Mouse (Mus musculus): ENCODE data around the gene Pkp1. TPM values are rescaled to one million over a fixed set of nuclear protein-coding genes. Genes with fewer than 3 reads are reported as not detected.

Gene Pkp1
- polyA plus RNA-seq, 1 experiment from 2014 or later = 0.11 TPM

GRCm38 (mm10) chr1:135944526-135945259 lies 25.7 kb upstream of the Pkp1 start:
- Histone ChIP-seq H3K4me2 (ENCODE audit: low read depth, low read length, severe bottlenecking) (no peak overlapping the region), H3K9ac (ENCODE audit: low read length) (no peak overlapping the region), H3K36me3 (ENCODE audit: control insufficient read depth, insufficient read depth, low read length) (no peaks in the 10 kb centered on the region), H3K27me3 (ENCODE audit: control insufficient read depth, insufficient read depth, low read length) (no peaks in the 10 kb centered on the region), H3K4me3 (ENCODE audit: low read depth, low read length) (no peak overlapping the region), H3K9me3 (ENCODE audit: control insufficient read depth, low read length) (no peaks in the 10 kb centered on the region), H3K4me1 (replicated peaks; ENCODE audit: control insufficient read depth, insufficient read depth, low read length) (no peaks in the 10 kb centered on the region), H3K27ac (ENCODE audit: low read depth, low read length) (no peak overlapping the region)
- DNase-seq (ENCODE audit: low spot score) (peak; percentile 83), ATAC-seq (replicated peaks; ENCODE audit: low FRiP score) (no peak; the same call in 1 of the 2 replicates)
- WGBS = 50% methylated on average over 12 of the region's 12 CpGs

- H3K4me2 ChIP-seq (ENCODE audit: low read depth, low read length, severe bottlenecking) = no peak overlapping the region
- no peak for DNase-seq (ENCODE audit: low spot score)
- H3K36me3 ChIP-seq (ENCODE audit: control insufficient read depth, insufficient read depth, low read length) = no peaks in the 10 kb centered on the region
- H3K9me3 ChIP-seq (ENCODE audit: control insufficient read depth, low read length) = no peaks in the 10 kb centered on the region
- no peak overlapping the region for H3K9ac ChIP-seq (ENCODE audit: low read length)
- H3K27me3 ChIP-seq (ENCODE audit: control insufficient read depth, insufficient read depth, low read length) = no peaks in the 10 kb centered on the region
- WGBS = 93% methylated on average over 2 of the region's 2 CpGs
- no peak for ATAC-seq (replicated peaks; ENCODE audit: low FRiP score)
- H3K27ac ChIP-seq (ENCODE audit: low read depth, low read length) = no peak overlapping the region
- H3K4me3 ChIP-seq (ENCODE audit: low read depth, low read length) = no peak overlapping the region
- H3K4me1 ChIP-seq (replicated peaks; ENCODE audit: control insufficient read depth, insufficient read depth, low read length) = no peaks in the 10 kb centered on the region
These were observed 24.7 kb upstream of the Pkp1 start for GRCm38 (mm10) chr1:135943713-135944112.

- Histone ChIP-seq H3K36me3 (ENCODE audit: control insufficient read depth, insufficient read depth, low read length) (no peaks in the 10 kb centered on the region), H3K4me3 (ENCODE audit: low read depth, low read length) (no peak overlapping the region), H3K9me3 (ENCODE audit: control insufficient read depth, low read length) (no peaks in the 10 kb centered on the region), H3K4me2 (ENCODE audit: low read depth, low read length, severe bottlenecking) (no peak overlapping the region), H3K9ac (ENCODE audit: low read length) (no peak overlapping the region), H3K4me1 (replicated peaks; ENCODE audit: control insufficient read depth, insufficient read depth, low read length) (no peaks in the 10 kb centered on the region), H3K27ac (ENCODE audit: low read depth, low read length) (no peak overlapping the region), H3K27me3 (ENCODE audit: control insufficient read depth, insufficient read depth, low read length) (no peaks in the 10 kb centered on the region)
- 38% methylated on average over 7 of the region's 7 CpGs for WGBS
- no peak for DNase-seq (ENCODE audit: low spot score)
- no peak for ATAC-seq (replicated peaks; ENCODE audit: low FRiP score)
These were observed 23.1 kb upstream of the Pkp1 start for GRCm38 (mm10) chr1:135942116-135942515.

- no peaks in the 10 kb centered on the region for H3K9me3 ChIP-seq (ENCODE audit: control insufficient read depth, low read length)
- H3K36me3 ChIP-seq (ENCODE audit: control insufficient read depth, insufficient read depth, low read length) = no peaks in the 10 kb centered on the region
- no peak overlapping the region for H3K4me3 ChIP-seq (ENCODE audit: low read depth, low read length)
- WGBS = 64% methylated on average over 6 of the region's 6 CpGs
- no peak overlapping the region for H3K9ac ChIP-seq (ENCODE audit: low read length)
- no peaks in the 10 kb centered on the region for H3K4me1 ChIP-seq (replicated peaks; ENCODE audit: control insufficient read depth, insufficient read depth, low read length)
- DNase-seq (ENCODE audit: low spot score) (no peak), ATAC-seq (replicated peaks; ENCODE audit: low FRiP score) (no peak)
- H3K27ac ChIP-seq (ENCODE audit: low read depth, low read length) = no peak overlapping the region
- no peaks in the 10 kb centered on the region for H3K27me3 ChIP-seq (ENCODE audit: control insufficient read depth, insufficient read depth, low read length)
- no peak overlapping the region for H3K4me2 ChIP-seq (ENCODE audit: low read depth, low read length, severe bottlenecking)
These were observed 22.4 kb upstream of the Pkp1 start for GRCm38 (mm10) chr1:135941259-135942006.

- Histone ChIP-seq H3K36me3 (ENCODE audit: control insufficient read depth, insufficient read depth, low read length) (no peaks in the 10 kb centered on the region), H3K4me2 (ENCODE audit: low read depth, low read length, severe bottlenecking) (no peak overlapping the region), H3K9ac (ENCODE audit: low read length) (no peak overlapping the region), H3K27me3 (ENCODE audit: control insufficient read depth, insufficient read depth, low read length) (no peaks in the 10 kb centered on the region), H3K27ac (ENCODE audit: low read depth, low read length) (no peak overlapping the region), H3K9me3 (ENCODE audit: control insufficient read depth, low read length) (no peaks in the 10 kb centered on the region), H3K4me1 (replicated peaks; ENCODE audit: control insufficient read depth, insufficient read depth, low read length) (no peaks in the 10 kb centered on the region), H3K4me3 (ENCODE audit: low read depth, low read length) (no peak overlapping the region)
- DNase-seq (ENCODE audit: low spot score) (no peak), ATAC-seq (replicated peaks; ENCODE audit: low FRiP score) (no peak)
- WGBS = 84% methylated on average over 1 of the region's 1 CpGs
These were observed 17.1 kb upstream of the Pkp1 start for GRCm38 (mm10) chr1:135936091-135936490.

- H3K9me3 ChIP-seq (ENCODE audit: control insufficient read depth, low read length) = no peaks in the 10 kb centered on the region
- H3K4me1 ChIP-seq (replicated peaks; ENCODE audit: control insufficient read depth, insufficient read depth, low read length) = no peaks in the 10 kb centered on the region
- no peak overlapping the region for H3K4me3 ChIP-seq (ENCODE audit: low read depth, low read length)
- ATAC-seq (replicated peaks; ENCODE audit: low FRiP score) = no peak
- WGBS = 83% methylated on average over 18 of the region's 18 CpGs
- no peak overlapping the region for H3K9ac ChIP-seq (ENCODE audit: low read length)
- no peaks in the 10 kb centered on the region for H3K27me3 ChIP-seq (ENCODE audit: control insufficient read depth, insufficient read depth, low read length)
- no peak overlapping the region for H3K4me2 ChIP-seq (ENCODE audit: low read depth, low read length, severe bottlenecking)
- DNase-seq (ENCODE audit: low spot score) = no peak
- H3K36me3 ChIP-seq (ENCODE audit: control insufficient read depth, insufficient read depth, low read length) = no peaks in the 10 kb centered on the region
- H3K27ac ChIP-seq (ENCODE audit: low read depth, low read length) = no peak overlapping the region
These were observed 14.8 kb upstream of the Pkp1 start for GRCm38 (mm10) chr1:135933704-135934293.

GRCm38 (mm10) chr1:135929876-135930275 lies 10.9 kb upstream of the Pkp1 start:
- Histone ChIP-seq H3K4me3 (ENCODE audit: low read depth, low read length) (no peak overlapping the region), H3K27me3 (ENCODE audit: control insufficient read depth, insufficient read depth, low read length) (no peaks in the 10 kb centered on the region; the same call in 1 of the 2 replicates), H3K27ac (ENCODE audit: low read depth, low read length) (no peak overlapping the region), H3K9ac (ENCODE audit: low read length) (no peak overlapping the region), H3K4me1 (replicated peaks; ENCODE audit: control insufficient read depth, insufficient read depth, low read length) (no peaks in the 10 kb centered on the region), H3K36me3 (ENCODE audit: control insufficient read depth, insufficient read depth, low read length) (no peaks in the 10 kb centered on the region), H3K4me2 (ENCODE audit: low read depth, low read length, severe bottlenecking) (no peak overlapping the region), H3K9me3 (ENCODE audit: control insufficient read depth, low read length) (no peaks in the 10 kb centered on the region)
- DNase-seq (ENCODE audit: low spot score) (no peak), ATAC-seq (replicated peaks; ENCODE audit: low FRiP score) (no peak)
- WGBS = 57% methylated on average over 3 of the region's 3 CpGs

- Histone ChIP-seq H3K4me1 (replicated peaks; ENCODE audit: control insufficient read depth, insufficient read depth, low read length) (no peaks in the 10 kb centered on the region), H3K27me3 (ENCODE audit: control insufficient read depth, insufficient read depth, low read length) (peaks cover 2% of the 10 kb centered on the region; the same call in 1 of the 2 replicates), H3K9ac (ENCODE audit: low read length) (no peak overlapping the region), H3K27ac (ENCODE audit: low read depth, low read length) (no peak overlapping the region), H3K4me2 (ENCODE audit: low read depth, low read length, severe bottlenecking) (no peak overlapping the region), H3K9me3 (ENCODE audit: control insufficient read depth, low read length) (no peaks in the 10 kb centered on the region), H3K36me3 (ENCODE audit: control insufficient read depth, insufficient read depth, low read length) (no peaks in the 10 kb centered on the region), H3K4me3 (ENCODE audit: low read depth, low read length) (no peak overlapping the region)
- 69% methylated on average over 5 of the region's 5 CpGs for WGBS
- ATAC-seq (replicated peaks; ENCODE audit: low FRiP score) (no peak), DNase-seq (ENCODE audit: low spot score) (no peak)
These were observed 6.8 kb upstream of the Pkp1 start for GRCm38 (mm10) chr1:135925848-135926247.

Data from forebrain, embryonic 11.5 days (tissue).